7 mouse cellular contexts compared by ENCODE assay signal in genomic region chr5:69556628-69557403, GRCm38 (mm10). TPM values are rescaled to one million over a fixed set of nuclear protein-coding genes. Genes with fewer than 3 reads are reported as not detected.
DNase-seq lines count a peak whose midpoint lies in the region; ATAC-seq and TF ChIP-seq lines count a peak whose summit lies in the region.

Guf1 (plus strand) TSS chr5:69556923.

- intact Hi-C loops in left cerebral cortex, postnatal 4 days (cut with DNase I) = no loop called here

- peak within 1 kb of the TSS; percentile 98 for H3K4me3 ChIP-seq in intestine, postnatal 0 days (ENCODE audit: low read depth, low read length)
- peak within 1 kb of the TSS; percentile 93 for H3K4me3 ChIP-seq in midbrain, embryonic 12.5 days
- H3K4me3 ChIP-seq in small intestine, adult 2 months (ENCODE audit: low read depth, low read length) = peak within 1 kb of the TSS; percentile 93

- no peak; the same call in 1 of the 2 replicates for TF ChIP-seq POLR2A in small intestine, adult 2 months (IDR thresholded peaks at IDR 0.05; ENCODE audit: low read depth, low read length)

- H3K4me2 ChIP-seq in intestine, postnatal 0 days (replicated peaks; ENCODE audit: low read depth) = peak within 1 kb of the TSS; percentile 79
- peak within 1 kb of the TSS; percentile 62 for H3K4me2 ChIP-seq in midbrain, embryonic 12.5 days (replicated peaks)

- H3K9ac ChIP-seq in intestine, postnatal 0 days (ENCODE audit: low read depth, low read length) = peak within 1 kb of the TSS; percentile 94
- peak within 1 kb of the TSS; percentile 92 for H3K9ac ChIP-seq in midbrain, embryonic 12.5 days (replicated peaks)

- under 1% methylated on average over 71 of the region's 72 CpGs for WGBS in intestine, postnatal 0 days
- under 1% methylated on average over 72 of the region's 72 CpGs for WGBS in midbrain, embryonic 12.5 days
- WGBS in small intestine, adult 2 months = under 1% methylated on average over 72 of the region's 72 CpGs

- H3K36me3 ChIP-seq in intestine, postnatal 0 days (ENCODE audit: control insufficient read depth, insufficient read depth) = peaks cover 13% of the 10 kb centered on the region
- H3K36me3 ChIP-seq in midbrain, embryonic 12.5 days = peaks cover 12% of the 10 kb centered on the region
- peaks cover 9% of the 10 kb centered on the region for H3K36me3 ChIP-seq in small intestine, adult 2 months (ENCODE audit: control insufficient read depth, insufficient read depth, low read length)

- ATAC-seq in intestine, postnatal 0 days = peak; percentile 99
- ATAC-seq in midbrain, embryonic 12.5 days (ENCODE audit: low FRiP score, low read depth) = peak; percentile 95

- H3K27me3 ChIP-seq in intestine, postnatal 0 days (replicated peaks; ENCODE audit: control insufficient read depth, insufficient read depth, low read length) = no peaks in the 10 kb centered on the region
- H3K27me3 ChIP-seq in midbrain, embryonic 12.5 days = no peaks in the 10 kb centered on the region
- no peaks in the 10 kb centered on the region for H3K27me3 ChIP-seq in small intestine, adult 2 months (ENCODE audit: control insufficient read depth, insufficient read depth, low read length)

- no peaks in the 10 kb centered on the region for H3K9me3 ChIP-seq in intestine, postnatal 0 days (ENCODE audit: control insufficient read depth)
- H3K9me3 ChIP-seq in midbrain, embryonic 12.5 days = no peaks in the 10 kb centered on the region

- H3K4me1 ChIP-seq in intestine, postnatal 0 days (replicated peaks; ENCODE audit: control insufficient read depth, insufficient read depth, low read length) = no peaks in the 10 kb centered on the region
- peaks cover 6% of the 10 kb centered on the region; the same call in 1 of the 2 replicates for H3K4me1 ChIP-seq in midbrain, embryonic 12.5 days
- no peaks in the 10 kb centered on the region; the same call in 1 of the 2 replicates for H3K4me1 ChIP-seq in small intestine, adult 2 months (ENCODE audit: control insufficient read depth, insufficient read depth, insufficient read length, low read length)

- H3K27ac ChIP-seq in intestine, postnatal 0 days (ENCODE audit: low read depth, low read length) = peak within 1 kb of the TSS; percentile 78
- H3K27ac ChIP-seq in midbrain, embryonic 12.5 days (replicated peaks) = peak within 1 kb of the TSS; percentile 88
- H3K27ac ChIP-seq in small intestine, adult 2 months (ENCODE audit: insufficient read depth, low read depth, low read length) = peak within 1 kb of the TSS; percentile 30

- TF ChIP-seq CTCF in intestine, postnatal 0 days (IDR thresholded peaks at IDR 0.05; ENCODE audit: low read depth) = peak; percentile 58
- no peak for TF ChIP-seq CTCF in small intestine, adult 2 months (IDR thresholded peaks at IDR 0.05; ENCODE audit: extremely low read depth, insufficient read length, insufficient replicate concordance, low read depth, low read length)

- peak; percentile 91 for DNase-seq in adrenal gland, adult 8-10 months
- peak; percentile 98 for DNase-seq in embryo, embryonic 9.5 days (ENCODE audit: extremely low spot score)
- DNase-seq in gonadal fat pad, adult 2 months (ENCODE audit: low read depth) = peak; percentile 28
- DNase-seq in left cerebral cortex, postnatal 4 days = peak; percentile 95

RNA-seq across cellular contexts. Expression of gene Guf1, which starts in this region (rescaled TPM):
- total RNA-seq in adrenal gland, adult 8-10 months (2022) = 10 to 100 TPM; 16.4 to 24.7 (median 19.5) TPM
- polyA plus RNA-seq in gonadal fat pad, adult 2 months (2012; rRNA removed) = 9.6 and 9.7 TPM in 2 replicates
- polyA plus RNA-seq in intestine, postnatal 0 days (2015; fragmentation: Nextera tagmentation; extraction: Ambion mirVana) = 13.1 and 14.0 TPM in 2 replicates
- total RNA-seq in left cerebral cortex, postnatal 4 days (2021) = 10 to 100 TPM; 34.2 to 36.8 TPM
- 64.1 and 65.7 TPM in 2 replicates for polyA plus RNA-seq in midbrain, embryonic 12.5 days (2016; fragmentation: Nextera tagmentation; extraction: Ambion mirVana)
- 1.2 and 2.9 TPM in 2 replicates for polyA plus RNA-seq in small intestine, adult 2 months (2012; rRNA removed)

Comparison
In these comparisons a context has a peak if more than half of its experiments do, and no peak if none do; other contexts are left out.
1. Peak in every context shown above with its lines: DNase-seq, ATAC-seq, H3K4me3 ChIP-seq and H3K27ac ChIP-seq.
2. DNase-seq: peak in every context shown above with its lines; median percentile 98 in embryo, embryonic 9.5 days; 95 in left cerebral cortex, postnatal 4 days; 91 in adrenal gland, adult 8-10 months; 28 in gonadal fat pad, adult 2 months.
3. H3K27ac ChIP-seq: peak in every context shown above with its lines; median percentile 88 in midbrain, embryonic 12.5 days; 78 in intestine, postnatal 0 days; 30 in small intestine, adult 2 months.